Mouse (Mus musculus) forebrain, embryonic 15.5 days (tissue): ENCODE results near the gene Angel2. TPM values are rescaled to one million over a fixed set of nuclear protein-coding genes. Genes with fewer than 3 reads are reported as not detected.
A peak's percentile ranks its signal among the peaks of the same experiment; 100 is the strongest.

Experiments
- ATAC-seq: fragments of 200-750 bp; cut with Nextera tagmentation; replicated peaks from 2 replicates; pipeline ENCODE4 v1.8.0; 2017; ENCODE audit warnings: mild to moderate bottlenecking, moderate TSS enrichment, moderate library complexity
- H3K27ac ChIP-seq: fragments of 300-500 bp; sonication (generic); replicated peaks from 2 replicates; pipeline ENCODE4 v1.5.1; 2015; ENCODE audit warnings: mild to moderate bottlenecking, inconsistent platforms
- H3K27me3 ChIP-seq: fragments of 300-500 bp; sonication (generic); 2 replicates; pipeline ENCODE4 v1.6.1; 2015; ENCODE audit warnings: inconsistent platforms
- H3K36me3 ChIP-seq: fragments of 300-500 bp; sonication (generic); 2 replicates; pipeline ENCODE4 v1.6.1; 2015; ENCODE audit warnings: mild to moderate bottlenecking, inconsistent platforms
- H3K4me1 ChIP-seq: fragments of 300-500 bp; sonication (generic); 2 replicates; pipeline ENCODE4 v1.6.1; 2015; ENCODE audit warnings: inconsistent platforms
- H3K4me2 ChIP-seq: fragments of 300-500 bp; sonication (generic); replicated peaks from 2 replicates; pipeline ENCODE4 v1.6.1; 2015; ENCODE audit warnings: mild to moderate bottlenecking, inconsistent platforms
- H3K4me3 ChIP-seq: fragments of 300-500 bp; sonication (generic); 2 replicates; pipeline ENCODE4 v1.5.1; 2015; ENCODE audit warnings: mild to moderate bottlenecking, inconsistent platforms
- H3K9ac ChIP-seq: fragments of 300-500 bp; sonication (generic); replicated peaks from 2 replicates; pipeline ENCODE4 v1.6.1; 2015; ENCODE audit warnings: mild to moderate bottlenecking, inconsistent platforms
- H3K9me3 ChIP-seq: fragments of 300-500 bp; sonication (generic); 2 replicates; pipeline ENCODE4 v1.6.1; 2016; ENCODE audit warnings: inconsistent platforms
- WGBS: fragments of 180-500 bp; shearing (Covaris S2); methylation state at CpG from one replicate; pipeline ENCODE4 v1.1.7; 2015; ENCODE audit warnings: mixed read lengths; 5-methylcytosine and 5-hydroxymethylcytosine counted together
- polyA plus RNA-seq: library from polyadenylated mRNA; unstranded; fragments of >200 nt; fragmentation: Nextera tagmentation; extraction: Ambion mirVana; gene quantifications from 2 replicates; pipeline ENCODE4 v1.2.1, GENCODE M21; 2015

The Angel2 gene
- polyA plus RNA-seq, 1 experiment from 2014 or later, result 67.6 TPM

DNA sequence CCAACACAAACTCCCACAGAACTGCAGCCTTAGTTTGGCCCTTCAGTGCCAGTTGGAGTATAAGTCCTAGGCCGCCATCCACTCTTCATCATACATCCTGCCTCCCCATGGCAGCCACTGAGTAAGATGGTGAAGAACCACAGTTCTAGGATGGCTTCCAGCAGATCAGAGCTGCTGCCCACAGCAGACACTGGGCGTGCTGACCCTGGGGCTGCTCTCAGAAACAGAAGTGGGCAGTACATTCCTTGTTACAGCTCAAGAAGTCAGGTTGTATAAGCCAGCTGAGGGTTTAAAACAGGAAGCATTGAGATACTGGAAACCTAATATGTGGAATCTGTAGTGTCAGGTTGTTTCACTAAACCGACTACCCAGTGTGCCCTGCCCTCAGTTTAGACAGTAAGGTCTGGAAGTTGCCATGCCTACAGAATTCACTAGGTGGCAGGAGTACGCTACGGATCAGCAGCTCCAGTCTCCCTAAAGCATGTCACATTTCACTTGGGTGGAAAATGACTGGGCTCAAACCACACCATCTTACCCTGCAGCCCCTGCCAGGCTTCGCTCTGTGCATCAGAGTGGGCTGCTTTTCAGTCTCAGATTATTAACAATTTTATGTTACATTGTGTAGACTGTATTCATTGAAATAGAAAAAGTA, 19.3 kb downstream of the Angel2 start:
- ATAC-seq, result peak; percentile 84
- Histone ChIP-seq H3K27ac (no peak overlapping the region), H3K4me2 (no peak overlapping the region), H3K4me3 (no peak overlapping the region), H3K9me3 (no peaks in the 10 kb centered on the region), H3K36me3 (peaks cover 84% of the 10 kb centered on the region), H3K9ac (no peak overlapping the region), H3K4me1 (no peaks in the 10 kb centered on the region), H3K27me3 (no peaks in the 10 kb centered on the region)
- WGBS, result 48% methylated on average over 6 of the region's 6 CpGs

DNA sequence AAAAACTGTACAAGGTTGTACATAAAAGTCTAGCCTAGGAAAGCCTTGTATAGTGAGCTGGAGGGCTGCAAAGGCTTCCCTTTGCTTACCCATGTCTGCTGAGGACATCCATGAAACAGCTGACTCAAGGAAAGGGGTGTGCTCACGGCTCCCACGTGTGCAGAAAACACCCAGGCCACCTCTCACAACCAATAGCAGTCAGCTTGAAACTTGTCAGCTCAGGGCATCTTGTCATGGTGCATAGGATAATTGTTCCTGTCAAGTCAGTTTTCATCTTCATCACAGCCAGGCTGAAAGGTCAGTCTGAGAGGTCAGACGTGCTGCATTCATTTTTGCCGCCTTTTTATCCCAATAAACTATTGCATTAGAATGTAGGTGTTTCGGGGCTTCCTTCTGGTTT, 23.1 kb downstream of the Angel2 start:
- no peak for ATAC-seq
- no peaks in the 10 kb centered on the region for H3K9me3 ChIP-seq
- peaks cover 81% of the 10 kb centered on the region for H3K36me3 ChIP-seq
- H3K9ac ChIP-seq, result no peak overlapping the region
- H3K4me3 ChIP-seq, result no peak overlapping the region
- no peak overlapping the region for H3K4me2 ChIP-seq
- H3K27ac ChIP-seq, result no peak overlapping the region
- H3K27me3 ChIP-seq, result no peaks in the 10 kb centered on the region
- no peaks in the 10 kb centered on the region for H3K4me1 ChIP-seq
- WGBS, result 88% methylated on average over 5 of the region's 5 CpGs

DNA sequence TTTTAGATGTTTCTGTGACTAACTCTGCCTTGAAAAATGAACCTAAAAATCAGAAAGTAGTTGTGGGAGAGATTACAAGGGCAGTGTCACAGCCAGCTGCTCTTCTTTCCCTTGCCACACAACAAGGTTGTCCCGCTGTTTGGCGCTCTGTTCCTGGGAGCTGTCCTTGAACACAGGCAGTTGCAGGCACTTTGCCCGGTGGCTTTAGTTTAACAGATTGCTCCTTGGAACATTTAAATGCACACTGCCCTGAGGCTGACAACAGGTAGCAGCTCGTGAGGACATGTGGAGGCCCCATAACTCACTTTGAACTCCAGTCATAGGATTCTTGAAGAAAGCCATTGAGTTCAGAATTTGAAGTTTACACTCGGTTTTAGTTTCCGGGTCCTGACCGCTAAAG, 23.5 kb downstream of the Angel2 start:
- Histone ChIP-seq H3K9me3 (no peaks in the 10 kb centered on the region), H3K27me3 (no peaks in the 10 kb centered on the region), H3K9ac (no peak overlapping the region), H3K36me3 (peaks cover 81% of the 10 kb centered on the region), H3K4me2 (no peak overlapping the region), H3K4me3 (no peak overlapping the region), H3K4me1 (no peaks in the 10 kb centered on the region), H3K27ac (no peak overlapping the region)
- WGBS, result 88% methylated on average over 7 of the region's 7 CpGs
- ATAC-seq, result no peak

DNA sequence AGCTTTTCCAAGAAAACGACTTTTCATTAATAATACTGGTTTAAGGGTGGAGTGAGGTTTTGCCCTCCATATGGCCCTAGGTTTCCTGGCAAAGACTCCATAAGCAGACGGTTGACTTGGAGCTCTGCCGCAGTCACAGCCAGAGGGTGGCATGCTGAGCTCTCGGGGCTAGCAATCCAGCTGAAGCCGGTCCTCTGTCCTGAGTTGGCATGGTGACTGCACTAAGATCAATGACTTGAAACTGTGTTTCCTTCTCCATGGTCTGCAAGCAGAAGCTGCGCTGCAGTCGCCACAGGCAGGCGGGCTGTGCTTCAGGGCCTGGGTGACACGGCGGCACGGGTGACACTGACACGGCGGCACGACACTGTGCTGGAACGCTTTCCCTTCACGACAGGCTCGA, 23.9 kb downstream of the Angel2 start:
- H3K9me3 ChIP-seq, result no peaks in the 10 kb centered on the region
- no peak overlapping the region for H3K4me2 ChIP-seq
- no peak for ATAC-seq
- 89% methylated on average over 17 of the region's 17 CpGs for WGBS
- H3K27me3 ChIP-seq, result no peaks in the 10 kb centered on the region
- H3K9ac ChIP-seq, result no peak overlapping the region
- no peak overlapping the region for H3K4me3 ChIP-seq
- H3K36me3 ChIP-seq, result peaks cover 81% of the 10 kb centered on the region
- H3K27ac ChIP-seq, result no peak overlapping the region
- H3K4me1 ChIP-seq, result no peaks in the 10 kb centered on the region

DNA sequence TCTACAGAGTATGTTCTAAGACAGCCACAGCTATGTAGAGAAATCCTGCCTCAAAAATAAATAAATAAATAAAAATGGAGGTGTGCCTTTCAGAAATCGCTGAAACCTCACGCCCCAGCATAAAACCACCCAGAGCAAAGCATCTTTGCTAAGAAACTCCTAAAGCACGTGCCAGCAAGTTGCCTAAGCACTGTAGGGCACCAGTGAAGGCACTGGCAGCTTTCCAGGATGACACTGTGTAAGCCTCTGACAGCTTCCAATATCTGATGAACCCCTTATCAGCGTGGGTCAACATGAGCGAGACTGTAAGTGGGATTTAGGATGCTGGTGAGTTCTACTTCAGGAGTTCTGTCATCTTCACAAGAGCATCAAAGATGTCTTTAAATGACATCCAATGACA, 26.1 kb downstream of the Angel2 start:
- Histone ChIP-seq H3K36me3 (peaks cover 90% of the 10 kb centered on the region), H3K27ac (no peak overlapping the region), H3K27me3 (no peaks in the 10 kb centered on the region), H3K4me2 (no peak overlapping the region), H3K4me3 (no peak overlapping the region), H3K9me3 (no peaks in the 10 kb centered on the region), H3K9ac (no peak overlapping the region), H3K4me1 (no peaks in the 10 kb centered on the region)
- no peak for ATAC-seq
- WGBS, result 88% methylated on average over 5 of the region's 5 CpGs

DNA sequence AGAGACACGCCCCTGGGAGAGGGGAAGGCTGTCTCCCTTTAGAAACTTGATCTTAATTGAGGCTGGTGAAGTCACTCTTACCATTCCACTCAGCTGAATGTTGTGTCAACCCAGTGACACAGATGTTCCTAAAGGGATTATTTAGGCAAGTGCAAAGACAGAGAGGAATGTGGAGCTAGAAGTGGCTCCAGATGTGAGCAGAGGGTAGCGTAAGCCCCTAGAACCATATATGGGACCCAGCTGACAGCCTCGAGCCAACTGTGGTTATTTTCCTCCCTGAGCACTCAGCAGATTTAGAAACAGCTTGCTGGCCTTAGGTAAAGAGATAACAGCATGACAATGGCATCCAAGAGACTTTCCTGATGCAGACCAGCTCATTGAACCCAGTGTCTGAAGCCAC, 28.1 kb downstream of the Angel2 start:
- no peak for ATAC-seq
- Histone ChIP-seq H3K4me2 (no peak overlapping the region), H3K36me3 (peaks cover 94% of the 10 kb centered on the region), H3K9ac (no peak overlapping the region), H3K4me3 (no peak overlapping the region), H3K9me3 (no peaks in the 10 kb centered on the region), H3K27ac (no peak overlapping the region), H3K4me1 (no peaks in the 10 kb centered on the region), H3K27me3 (no peaks in the 10 kb centered on the region)
- WGBS, result 81% methylated on average over 3 of the region's 3 CpGs

DNA sequence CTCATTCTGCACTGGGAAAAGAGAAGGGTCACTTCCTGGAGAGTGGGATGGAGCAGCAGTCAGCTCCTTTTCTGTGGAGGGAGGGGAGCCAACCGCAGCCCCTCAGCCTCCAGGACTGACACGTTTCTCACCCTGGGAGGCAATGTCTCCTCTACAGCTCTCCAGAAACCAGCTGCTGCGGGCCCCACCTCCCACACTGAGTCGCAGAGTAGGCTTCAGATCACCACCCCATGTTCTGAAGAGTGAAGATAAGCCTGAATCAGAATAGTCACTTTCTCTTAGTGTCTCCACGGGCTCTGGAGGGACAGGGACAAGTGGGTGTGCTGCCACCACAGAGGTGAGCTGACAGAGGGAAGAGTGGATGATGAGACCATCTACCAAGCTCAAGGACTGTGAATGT, 33.9 kb downstream of the Angel2 start:
- Histone ChIP-seq H3K4me1 (no peaks in the 10 kb centered on the region), H3K9ac (no peak overlapping the region), H3K9me3 (no peaks in the 10 kb centered on the region), H3K4me3 (no peak overlapping the region), H3K36me3 (peaks cover 89% of the 10 kb centered on the region), H3K27me3 (no peaks in the 10 kb centered on the region), H3K4me2 (no peak overlapping the region), H3K27ac (no peak overlapping the region)
- no peak for ATAC-seq
- 88% methylated on average over 5 of the region's 5 CpGs for WGBS

DNA sequence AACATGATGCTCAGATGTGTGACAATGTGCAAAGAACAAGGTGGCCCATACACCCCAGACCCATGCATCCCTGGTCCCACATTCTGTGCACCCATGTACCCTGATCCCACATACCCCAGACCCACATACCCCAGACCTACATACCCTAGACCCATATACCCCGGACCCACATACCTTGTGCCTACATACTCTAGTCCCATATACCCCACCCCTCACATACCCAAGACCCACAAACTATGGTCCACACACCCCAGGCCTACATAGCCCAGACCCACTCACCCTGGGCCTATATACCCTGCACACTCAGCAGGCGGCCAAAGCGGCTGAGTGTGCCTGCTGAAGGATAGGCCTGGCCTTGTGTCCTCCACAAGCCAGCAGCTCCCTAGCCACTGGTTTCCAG, 37.8 kb downstream of the Angel2 start:
- no peaks in the 10 kb centered on the region for H3K27me3 ChIP-seq
- no peak overlapping the region for H3K4me2 ChIP-seq
- no peaks in the 10 kb centered on the region for H3K4me1 ChIP-seq
- no peak overlapping the region for H3K9ac ChIP-seq
- peaks cover 71% of the 10 kb centered on the region for H3K36me3 ChIP-seq
- WGBS, result 90% methylated on average over 3 of the region's 3 CpGs
- no peak overlapping the region for H3K4me3 ChIP-seq
- no peaks in the 10 kb centered on the region for H3K9me3 ChIP-seq
- ATAC-seq, result no peak
- H3K27ac ChIP-seq, result no peak overlapping the region

DNA sequence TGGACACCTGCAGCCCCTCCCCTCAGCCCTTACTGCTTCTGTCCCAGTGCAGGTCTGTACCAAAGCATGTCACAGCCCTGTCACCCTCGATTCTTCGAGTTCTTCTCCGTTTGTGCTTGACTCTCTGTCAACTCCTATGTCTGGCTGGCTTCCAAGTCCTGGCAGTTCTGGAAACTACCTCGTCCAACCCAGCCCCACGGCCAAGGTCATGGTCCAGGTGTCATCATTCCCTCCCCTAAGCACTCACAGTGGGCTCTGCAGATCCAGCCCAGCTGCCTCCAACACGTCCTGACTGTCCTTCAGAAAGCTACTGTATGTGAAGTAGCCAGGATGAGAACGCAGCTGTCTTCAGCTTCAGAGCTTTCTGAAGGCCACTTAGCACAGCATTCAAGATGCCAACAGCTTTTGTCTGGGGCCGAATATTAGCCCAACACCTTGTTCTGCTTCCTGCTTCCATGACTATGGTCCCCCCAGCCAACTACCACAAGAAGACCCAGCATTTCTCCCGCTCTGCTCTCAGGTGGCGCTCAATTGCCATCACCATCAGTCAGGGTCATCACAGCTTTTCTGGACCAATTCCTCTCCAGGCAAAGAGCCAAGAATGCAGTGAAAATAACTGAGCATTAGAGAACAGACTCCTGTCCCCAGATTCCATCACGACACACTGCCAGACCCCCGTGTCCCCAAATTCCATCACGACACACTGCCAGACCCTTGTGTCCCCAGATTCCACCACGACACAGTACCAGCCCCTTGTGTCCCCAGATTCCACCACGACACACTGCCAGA, 40.3 kb downstream of the Angel2 start:
- WGBS, result 82% methylated on average over 15 of the region's 15 CpGs
- Histone ChIP-seq H3K27ac (no peak overlapping the region), H3K9ac (no peak overlapping the region), H3K4me1 (no peaks in the 10 kb centered on the region), H3K4me3 (no peak overlapping the region), H3K36me3 (peaks cover 66% of the 10 kb centered on the region), H3K27me3 (no peaks in the 10 kb centered on the region), H3K9me3 (no peaks in the 10 kb centered on the region), H3K4me2 (no peak overlapping the region)
- ATAC-seq, result no peak

DNA sequence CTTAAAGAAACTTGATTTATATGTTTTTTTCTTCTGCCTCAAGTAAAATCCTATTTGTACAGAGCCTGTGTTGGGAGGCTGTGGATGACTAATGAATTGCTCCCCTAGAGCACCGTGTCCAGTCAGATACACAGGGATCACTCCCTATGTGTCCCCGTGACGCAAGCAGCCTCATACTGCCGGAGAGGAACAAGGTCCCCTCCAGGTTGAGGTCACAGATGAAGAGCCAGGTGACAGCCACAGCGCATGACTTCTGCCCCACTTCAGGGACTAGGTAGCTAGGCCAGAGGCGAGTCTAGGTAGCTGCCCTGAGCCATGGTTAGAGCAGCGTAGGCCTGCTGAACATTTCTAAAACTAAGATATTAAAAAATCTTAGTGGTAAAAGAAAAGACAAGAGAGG, 43.1 kb downstream of the Angel2 start:
- 94% methylated on average over 7 of the region's 7 CpGs for WGBS

DNA sequence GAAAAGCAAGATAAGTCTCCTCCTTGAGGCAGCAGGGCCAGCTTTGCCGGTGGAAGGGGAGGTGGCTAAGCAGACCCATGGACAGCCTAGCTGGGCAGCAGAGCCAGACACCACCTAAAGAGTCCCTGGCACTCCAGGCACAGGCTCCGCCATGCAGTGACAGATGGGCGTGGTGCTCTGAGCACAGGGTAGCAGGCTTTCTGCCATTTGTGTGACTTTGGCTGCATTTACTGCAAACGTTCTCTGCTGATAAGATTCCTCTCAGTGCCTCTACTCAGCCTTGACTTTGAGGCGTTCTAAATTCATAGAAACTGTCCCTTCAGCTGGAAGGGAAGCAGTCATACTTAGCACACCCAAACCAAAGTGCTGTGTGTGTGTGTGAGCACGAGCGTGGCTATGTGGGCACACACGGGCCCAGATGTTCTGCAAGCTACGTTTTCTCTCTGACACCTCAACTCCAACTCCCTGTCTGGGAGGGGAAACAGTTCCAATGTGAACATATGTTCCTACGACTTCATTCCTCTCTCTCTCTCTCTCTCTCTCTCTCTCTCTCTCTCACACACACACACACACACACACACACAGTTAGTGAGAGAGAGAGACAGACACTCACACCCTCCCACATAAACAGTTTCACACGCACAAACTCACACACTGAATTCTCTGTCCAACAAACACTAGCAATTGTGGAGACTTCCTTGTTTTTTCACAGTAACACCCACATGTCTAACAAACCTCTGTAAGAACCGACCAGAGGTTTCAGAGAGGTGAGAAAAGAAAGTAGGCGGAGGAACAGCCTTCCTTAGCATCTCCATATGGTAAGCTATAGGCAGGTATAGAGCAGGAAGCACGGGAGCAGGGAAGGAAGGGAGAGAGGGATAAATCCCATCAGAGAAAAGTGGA, 47.0 kb downstream of the Angel2 start:
- no peak overlapping the region for H3K9ac ChIP-seq
- H3K36me3 ChIP-seq, result peaks cover 51% of the 10 kb centered on the region
- H3K27me3 ChIP-seq, result no peaks in the 10 kb centered on the region
- no peak for ATAC-seq
- no peaks in the 10 kb centered on the region for H3K9me3 ChIP-seq
- H3K4me3 ChIP-seq, result no peak overlapping the region
- no peak overlapping the region for H3K4me2 ChIP-seq
- 86% methylated on average over 14 of the region's 14 CpGs for WGBS
- peaks cover 37% of the 10 kb centered on the region for H3K4me1 ChIP-seq
- peak overlapping the region; percentile 47 for H3K27ac ChIP-seq

More for the DNA sequence above, 43.1 kb downstream of the Angel2 start:
- H3K27me3 ChIP-seq, result no peaks in the 10 kb centered on the region
- peaks cover 61% of the 10 kb centered on the region for H3K36me3 ChIP-seq
- no peak overlapping the region for H3K4me3 ChIP-seq
- no peak for ATAC-seq
- H3K4me2 ChIP-seq, result no peak overlapping the region
- H3K4me1 ChIP-seq, result peaks cover 8% of the 10 kb centered on the region
- no peaks in the 10 kb centered on the region for H3K9me3 ChIP-seq
- H3K9ac ChIP-seq, result no peak overlapping the region
- no peak overlapping the region for H3K27ac ChIP-seq

DNA sequence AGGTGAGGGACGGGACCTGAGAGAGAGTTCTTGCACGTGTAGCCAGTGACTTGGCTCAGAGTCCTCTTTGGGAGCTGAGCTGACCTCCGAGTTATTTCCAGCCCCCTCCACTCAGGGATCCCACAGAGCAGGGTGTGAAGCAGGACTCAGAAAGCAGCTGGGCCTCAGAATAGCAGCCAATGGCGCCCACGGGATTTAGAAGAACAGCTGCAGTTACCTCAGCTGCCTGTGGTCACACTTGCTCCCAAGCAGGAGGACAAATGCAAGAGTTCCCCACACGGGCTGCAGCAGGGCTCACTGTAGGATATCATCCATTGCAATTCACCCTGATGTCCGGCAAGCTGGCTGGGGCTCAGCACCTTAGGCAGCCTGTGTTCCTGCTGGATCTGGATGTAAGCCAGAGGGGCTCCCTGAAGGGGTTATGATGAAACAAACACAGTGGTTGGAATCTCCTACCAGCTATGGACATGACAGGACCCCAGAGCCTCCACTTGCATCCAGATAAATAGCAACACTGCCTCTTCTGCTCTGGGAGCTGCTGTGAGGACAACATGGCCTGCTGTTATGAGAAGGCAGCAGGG, 47.8 kb downstream of the Angel2 start:
- peaks cover 44% of the 10 kb centered on the region for H3K4me1 ChIP-seq
- no peaks in the 10 kb centered on the region for H3K27me3 ChIP-seq
- H3K36me3 ChIP-seq, result peaks cover 51% of the 10 kb centered on the region
- H3K4me3 ChIP-seq, result no peak overlapping the region
- no peak overlapping the region for H3K9ac ChIP-seq
- 0 out of 2 replicates have a peak overlapping the region, but pooled peaks have one; percentile 47 for H3K27ac ChIP-seq
- no peaks in the 10 kb centered on the region for H3K9me3 ChIP-seq
- H3K4me2 ChIP-seq, result no peak overlapping the region
- 66% methylated on average over 7 of the region's 7 CpGs for WGBS
- no peak for ATAC-seq
